Mouse (Mus musculus) spleen, postnatal 10 days (tissue): ENCODE measurements around the gene Gys1.

Experiments
- DNase-seq, 2 experiments: peaks; one replicate each; pipeline ENCODE4 v3.0.0; 2021 to 2022; ENCODE audit warnings: low spot score in 2 of 2

Gene Gys1

DNA sequence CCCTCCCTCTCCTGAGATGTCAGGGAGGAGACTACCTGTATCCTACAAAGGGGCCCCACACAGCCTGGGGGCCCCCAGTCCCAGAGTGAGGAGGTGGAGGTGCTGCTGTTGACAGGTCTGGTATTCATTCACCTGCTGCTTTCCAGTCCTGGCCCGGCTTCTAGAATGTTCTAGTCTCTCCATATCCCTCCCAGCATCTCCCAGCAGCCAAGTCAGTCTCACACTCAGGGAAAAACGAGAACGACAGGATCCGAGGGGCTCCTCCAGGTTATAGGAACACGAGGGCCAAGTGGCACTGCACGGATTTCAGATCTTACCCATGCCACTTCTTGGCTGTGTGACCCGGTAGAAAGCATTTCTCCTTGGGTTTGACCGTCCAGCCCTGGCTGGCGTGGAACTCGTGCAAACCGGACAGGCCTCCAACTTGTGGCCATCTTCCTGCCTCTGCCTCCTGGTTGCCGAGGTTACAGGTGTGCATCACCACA, 19.9 kb upstream of the Gys1 start:
- DNase-seq = no peak

DNA sequence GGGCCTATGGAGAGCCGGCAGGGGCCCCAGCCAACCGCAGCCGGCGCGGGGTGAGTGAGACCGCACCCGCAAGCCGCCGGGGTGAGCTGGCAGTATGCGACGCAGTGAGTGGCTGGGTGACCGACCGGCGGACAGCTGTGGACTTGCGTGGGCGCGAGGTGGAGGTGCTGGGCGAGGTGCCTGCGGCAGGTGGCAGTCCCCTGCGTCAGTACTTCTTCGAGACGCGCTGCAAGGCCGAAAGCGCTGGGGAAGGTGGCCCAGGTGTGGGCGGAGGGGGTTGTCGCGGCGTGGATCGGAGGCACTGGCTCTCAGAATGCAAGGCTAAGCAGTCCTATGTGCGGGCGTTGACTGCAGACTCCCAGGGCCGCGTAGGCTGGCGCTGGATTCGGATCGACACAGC, 19.0 kb upstream of the Gys1 start:
- DNase-seq = no peak

DNA sequence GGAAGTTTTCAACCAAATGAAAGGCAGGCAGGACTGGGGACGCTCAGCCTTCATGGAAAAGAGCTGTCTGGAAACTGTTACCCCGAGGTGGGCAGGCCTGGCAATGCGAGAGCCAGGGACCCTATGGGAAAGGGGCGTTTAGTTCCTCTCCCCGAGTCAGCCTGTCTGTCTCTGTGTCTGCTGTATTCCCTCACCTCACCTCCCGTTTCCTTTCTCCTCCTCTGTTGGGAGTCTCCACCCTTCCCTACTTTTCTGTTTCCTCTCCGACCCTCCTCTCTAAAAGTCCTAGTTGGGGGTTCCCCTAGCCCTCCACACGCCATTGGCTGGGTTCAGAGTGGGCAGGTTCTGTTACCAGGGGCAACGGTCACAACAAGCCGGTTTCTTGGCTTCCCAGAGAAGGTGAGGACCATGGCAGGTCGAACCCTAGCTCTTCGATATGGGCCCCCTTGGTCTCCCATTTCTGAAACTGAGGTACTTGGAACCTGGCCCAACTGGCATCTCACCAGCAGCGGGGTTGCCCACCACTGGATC, 16.6 kb upstream of the Gys1 start:
- no peak for DNase-seq

DNA sequence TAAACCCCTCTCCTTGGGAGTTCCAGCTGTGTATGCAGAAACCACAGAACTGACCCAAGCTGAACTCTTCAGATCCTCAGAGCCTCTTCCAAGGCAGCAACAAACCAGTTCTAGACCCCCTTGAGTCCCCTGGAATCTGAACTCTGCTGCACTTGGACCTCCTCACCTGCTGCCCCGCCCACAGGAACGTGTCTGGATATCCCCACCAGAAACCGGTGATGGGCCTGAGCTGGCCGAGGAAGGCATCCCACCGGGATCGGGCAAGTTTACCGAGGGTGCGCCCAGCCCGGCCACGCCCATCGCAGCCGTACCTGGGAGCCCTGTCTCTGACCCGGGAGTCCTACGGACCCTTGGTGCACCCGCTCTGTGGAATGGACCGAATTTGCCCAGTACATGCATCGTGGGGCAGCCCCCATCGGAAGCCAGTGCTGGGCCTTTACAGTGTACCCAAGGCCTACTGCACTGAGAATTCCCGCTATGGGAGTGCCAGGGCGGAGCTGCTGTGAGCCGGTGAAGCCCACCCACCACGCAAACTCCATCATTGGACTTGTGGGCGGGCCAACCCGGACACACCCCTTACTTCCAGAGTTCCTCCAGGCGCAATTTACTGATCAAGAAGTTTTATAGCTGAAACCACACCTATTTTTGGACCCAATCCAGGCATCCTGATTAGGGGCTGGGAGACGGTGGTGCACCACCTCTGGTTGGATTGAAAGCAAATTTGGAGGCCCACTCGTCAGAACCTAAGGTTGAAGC, 14.6 kb upstream of the Gys1 start:
- DNase-seq = no peak

DNA sequence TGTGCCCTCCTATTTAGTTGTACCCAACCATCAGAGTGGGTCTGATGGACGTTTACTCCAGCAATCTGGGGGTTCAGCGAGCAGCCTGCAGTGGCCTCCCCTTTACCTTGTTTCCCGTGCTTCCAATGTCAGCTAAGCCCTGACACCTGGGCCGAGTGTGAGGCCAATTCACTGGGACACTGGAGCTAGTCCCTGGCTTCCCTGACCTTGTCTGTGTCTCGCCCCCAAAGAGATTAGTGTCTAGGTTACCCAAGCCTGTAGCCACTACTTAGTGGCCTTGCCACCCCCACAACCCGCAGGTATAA, 14.1 kb upstream of the Gys1 start, which contains the start of gene Lhb:
Lhb (plus strand) TSS at position 206 of the 305 bp plus-strand sequence.
- no peak for DNase-seq

DNA sequence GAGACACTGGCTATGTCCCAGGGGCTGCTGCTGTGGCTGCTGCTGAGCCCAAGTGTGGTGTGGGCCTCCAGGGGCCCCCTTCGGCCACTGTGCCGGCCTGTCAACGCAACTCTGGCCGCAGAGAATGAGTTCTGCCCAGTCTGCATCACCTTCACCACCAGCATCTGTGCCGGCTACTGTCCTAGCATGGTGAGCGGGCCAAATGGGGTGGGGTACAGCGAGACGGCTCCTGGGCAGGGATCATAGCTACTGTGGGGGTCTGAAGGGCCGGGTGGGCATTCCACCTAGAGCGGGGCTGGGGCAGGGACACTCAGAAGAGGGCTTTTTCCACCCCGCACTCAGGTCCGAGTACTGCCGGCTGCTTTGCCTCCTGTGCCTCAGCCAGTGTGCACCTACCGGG, 13.4 kb upstream of the Gys1 start:
- no peak for DNase-seq

DNA sequence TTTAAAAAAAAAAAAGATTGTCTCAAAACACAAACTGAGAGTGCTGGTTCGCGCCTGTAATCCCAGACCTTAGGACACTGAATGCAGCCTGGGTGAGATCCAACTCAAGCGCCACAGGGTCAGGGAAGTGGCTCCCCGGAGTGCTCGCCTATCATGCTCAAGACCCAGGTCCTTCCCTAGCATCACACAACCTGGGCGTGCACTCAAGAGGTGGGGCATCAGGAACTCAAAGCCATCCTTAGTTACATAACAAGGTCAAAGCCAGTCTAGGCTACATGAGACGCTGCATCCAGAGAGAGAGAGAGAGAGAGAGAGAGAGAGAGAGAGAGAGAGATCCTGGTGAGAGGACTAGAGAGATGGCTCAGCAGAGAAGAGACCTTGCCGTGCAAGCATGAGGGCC, 8.1 kb upstream of the Gys1 start:
- no peak for DNase-seq

DNA sequence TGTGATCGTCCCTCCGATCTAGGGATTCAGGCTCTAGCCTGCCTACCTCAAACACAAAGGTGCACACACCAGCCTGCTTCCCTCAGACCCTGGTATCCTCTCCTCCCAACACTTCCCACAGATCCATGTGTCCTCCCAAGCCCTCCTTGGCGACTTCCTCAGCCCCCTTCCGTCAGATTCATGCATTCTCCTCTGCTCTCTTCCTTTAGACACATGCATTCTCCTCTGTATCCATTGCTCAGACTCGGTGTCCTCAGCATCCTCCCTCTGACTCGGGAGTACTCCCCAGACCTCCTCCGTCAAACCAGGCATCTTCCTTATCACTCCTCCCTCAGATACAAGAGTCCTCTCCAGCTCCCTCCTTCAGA, 825 bp upstream of the Gys1 start:
- DNase-seq = no peak

DNA sequence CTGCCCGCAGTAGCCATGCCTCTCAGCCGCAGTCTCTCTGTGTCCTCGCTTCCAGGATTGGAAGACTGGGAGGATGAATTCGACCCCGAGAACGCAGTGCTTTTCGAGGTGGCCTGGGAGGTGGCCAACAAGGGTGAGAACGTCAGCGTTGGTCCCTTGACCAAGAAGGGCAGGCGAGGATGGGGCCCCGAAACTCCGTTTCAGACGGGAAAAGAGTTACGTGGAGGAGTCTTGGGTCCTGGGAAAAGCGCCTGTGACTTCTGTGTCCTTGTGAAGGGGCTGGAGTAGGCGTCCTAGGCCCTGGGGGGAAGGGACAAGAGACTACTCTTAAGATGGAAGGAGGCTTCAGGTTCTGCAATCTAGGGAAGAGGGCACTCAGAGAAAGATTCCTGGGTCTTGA, 394 bp downstream of the Gys1 start:
- DNase-seq = no peak

DNA sequence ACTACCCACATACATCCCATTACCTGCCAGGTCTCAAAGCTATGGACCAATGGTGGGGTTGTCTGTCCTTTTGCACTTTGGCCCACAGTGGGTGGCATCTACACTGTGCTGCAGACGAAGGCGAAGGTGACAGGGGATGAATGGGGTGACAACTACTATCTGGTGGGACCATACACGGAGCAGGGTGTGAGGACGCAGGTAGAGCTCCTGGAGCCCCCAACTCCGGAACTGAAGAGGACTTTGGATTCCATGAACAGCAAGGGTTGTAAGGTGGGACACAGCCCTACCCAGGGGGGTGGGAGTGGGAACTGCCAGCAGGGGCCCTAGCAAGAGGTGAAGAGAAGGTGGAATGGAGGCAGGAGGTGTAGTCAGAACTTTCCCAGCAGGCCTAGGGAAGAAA, 1.8 kb downstream of the Gys1 start:
- DNase-seq = no peak

DNA sequence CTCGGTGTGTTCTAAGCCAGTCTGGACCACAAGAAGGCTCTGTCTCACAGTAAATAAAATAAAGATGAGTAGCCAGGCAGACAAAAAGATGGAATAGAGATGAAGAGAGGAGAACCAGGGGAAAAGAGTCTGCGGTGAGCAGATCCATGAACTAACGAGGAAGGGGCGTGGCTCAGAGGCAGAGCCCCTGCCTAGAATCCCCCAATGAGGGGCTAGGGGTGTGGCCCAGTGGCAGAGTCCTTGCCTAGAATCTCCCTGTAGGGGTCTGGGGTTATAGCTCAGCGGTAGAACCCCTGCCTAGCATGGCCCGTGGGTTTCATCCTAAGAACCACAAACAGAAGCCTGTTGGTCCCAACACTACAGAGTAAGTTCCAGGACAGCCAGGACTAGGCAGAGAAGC, 2.4 kb downstream of the Gys1 start:
- no peak for DNase-seq

DNA sequence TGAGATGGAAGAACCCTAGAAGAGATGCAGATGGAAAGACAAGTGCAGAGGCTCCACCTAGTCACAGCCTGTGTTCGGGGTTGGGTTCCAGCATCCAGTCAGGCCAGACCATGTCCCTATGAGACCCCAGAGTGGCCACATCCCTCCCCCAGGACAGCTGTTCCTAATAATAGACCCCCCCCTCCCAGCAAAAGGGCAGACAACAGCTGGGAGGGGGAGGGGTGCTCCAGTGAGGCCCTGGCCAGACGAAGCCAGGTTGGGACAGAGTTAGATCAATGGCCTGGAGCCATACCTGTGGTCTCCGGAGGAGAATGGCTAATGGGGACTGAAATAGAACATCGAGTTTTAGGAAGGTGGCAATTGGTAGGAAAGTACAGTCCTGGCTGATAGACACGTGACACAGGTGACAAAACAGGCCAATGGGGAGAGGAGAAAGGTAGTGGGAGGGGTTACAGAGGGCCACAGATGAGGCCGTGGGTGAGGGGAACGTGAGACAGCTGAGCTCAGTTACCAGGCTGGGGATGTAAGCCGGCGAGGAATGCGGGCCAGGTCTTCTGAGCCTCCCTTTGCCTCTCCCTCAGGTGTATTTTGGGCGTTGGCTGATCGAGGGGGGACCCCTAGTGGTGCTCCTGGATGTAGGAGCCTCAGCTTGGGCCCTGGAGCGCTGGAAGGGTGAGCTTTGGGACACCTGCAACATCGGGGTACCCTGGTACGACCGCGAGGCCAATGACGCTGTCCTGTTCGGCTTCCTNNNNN, 3.1 kb downstream of the Gys1 start, which contains the start of gene Ruvbl2:
Ruvbl2 (minus strand) TSS at position 576 of the 756 bp plus-strand sequence.
- no peak for DNase-seq

DNA sequence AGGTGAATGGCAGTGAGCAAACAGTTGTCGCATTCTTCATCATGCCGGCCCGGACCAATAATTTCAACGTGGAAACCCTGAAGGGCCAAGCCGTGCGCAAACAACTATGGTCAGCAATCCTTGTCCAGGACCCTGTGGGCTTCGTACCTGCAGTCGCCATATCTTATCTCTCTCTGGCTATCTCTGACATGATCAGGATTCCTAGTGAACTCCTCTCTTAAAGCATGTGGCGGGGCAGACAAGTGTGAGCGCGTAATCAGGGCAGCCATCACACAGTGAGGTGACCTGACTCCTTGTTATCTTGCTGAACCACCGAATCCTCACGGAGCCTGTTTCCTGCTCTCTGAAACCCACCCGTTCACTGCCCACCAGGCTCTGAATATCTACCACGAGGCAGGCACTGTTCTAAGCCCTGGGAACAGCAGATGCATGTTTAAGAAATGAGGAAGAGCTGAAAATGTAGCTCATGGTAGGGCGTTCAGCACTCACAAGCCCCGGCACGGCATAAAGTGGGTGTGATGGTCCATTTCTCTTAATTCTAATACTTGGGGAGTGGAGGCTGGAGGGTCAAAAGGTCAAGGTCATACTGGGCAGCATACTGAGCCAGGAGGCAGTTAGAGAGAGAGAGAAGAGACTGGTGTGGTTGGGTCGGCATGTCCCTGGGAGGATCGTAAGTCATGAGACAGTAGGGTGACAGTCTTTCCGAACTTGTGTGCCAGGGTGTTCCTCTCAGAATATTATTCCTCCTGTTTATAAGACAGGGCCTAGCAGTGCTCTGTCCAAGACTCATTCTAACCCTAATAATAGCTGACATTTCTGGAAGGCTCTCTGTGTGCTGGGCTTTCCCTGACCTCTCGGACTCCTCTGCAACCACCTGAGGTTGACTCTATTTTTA, 9.1 kb downstream of the Gys1 start:
- DNase-seq = no peak

DNA sequence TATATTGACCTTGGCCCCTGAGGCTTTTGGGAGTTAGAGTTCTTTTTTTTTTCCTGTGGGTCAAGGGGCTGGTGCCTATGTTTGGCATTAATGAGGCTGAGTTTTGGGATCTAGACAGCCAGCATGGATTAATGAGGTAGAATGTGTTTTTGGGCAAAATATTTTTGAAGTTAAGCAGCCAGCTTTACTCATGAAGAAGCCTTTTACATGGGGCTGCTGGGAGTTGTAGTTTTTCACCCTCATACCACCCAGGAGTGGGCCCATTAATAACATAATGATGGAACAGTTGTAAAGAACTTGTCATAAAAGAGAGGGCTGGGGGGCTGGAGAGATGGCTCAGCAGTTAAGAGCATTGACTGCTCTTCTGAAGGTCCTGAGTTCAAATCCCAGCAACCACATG, 11.9 kb downstream of the Gys1 start:
- DNase-seq = no peak

DNA sequence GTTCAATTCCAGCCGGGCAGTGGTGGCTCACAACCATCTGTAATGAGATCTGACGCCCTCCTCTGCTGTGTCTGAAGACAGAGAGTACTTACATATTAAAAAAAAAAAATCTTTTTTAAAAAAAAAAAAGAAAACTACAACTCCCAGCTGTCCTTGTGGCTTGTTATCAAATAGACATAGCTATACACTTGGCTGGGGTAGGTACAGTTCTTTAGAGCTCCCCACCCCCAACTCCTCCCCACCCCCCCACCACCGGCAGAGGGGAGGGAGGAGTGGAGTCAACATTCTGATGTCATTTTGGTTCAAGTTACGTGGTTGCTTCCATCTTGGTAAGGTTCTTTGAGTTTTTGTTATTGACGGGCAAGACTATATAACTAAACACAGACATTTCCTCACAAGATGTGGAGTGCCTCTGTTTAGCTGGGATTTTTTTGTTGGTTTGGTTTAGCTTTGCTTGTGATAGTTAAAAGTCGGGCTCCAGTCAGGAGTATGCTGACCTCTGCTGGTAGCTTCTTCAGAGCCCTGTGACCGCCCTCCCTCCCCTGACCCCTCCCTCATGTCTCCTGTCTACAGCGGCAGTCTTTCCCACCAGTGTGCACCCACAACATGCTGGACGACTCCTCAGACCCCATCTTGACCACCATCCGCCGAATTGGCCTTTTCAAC, 12.8 kb downstream of the Gys1 start:
- no peak for DNase-seq

DNA sequence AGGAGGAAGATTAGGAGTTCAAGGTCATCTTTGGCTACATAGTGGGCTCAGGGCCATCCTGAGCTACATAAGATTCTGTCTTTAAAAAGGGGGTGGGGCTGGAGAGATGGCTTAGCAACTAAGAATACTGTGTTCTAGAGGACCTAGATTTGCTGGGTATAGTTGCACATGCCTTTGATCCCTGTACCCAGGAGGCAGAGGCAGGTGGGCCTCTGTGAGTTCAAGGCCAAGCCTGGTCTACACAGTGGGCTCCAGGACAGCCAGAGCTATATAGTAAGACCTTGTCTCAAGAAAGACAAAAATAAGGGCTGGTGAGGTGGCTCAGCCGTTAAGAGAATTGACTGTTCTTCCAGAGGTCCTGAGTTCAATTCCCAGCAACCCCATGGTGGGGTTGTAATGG, 15.3 kb downstream of the Gys1 start:
- no peak for DNase-seq

DNA sequence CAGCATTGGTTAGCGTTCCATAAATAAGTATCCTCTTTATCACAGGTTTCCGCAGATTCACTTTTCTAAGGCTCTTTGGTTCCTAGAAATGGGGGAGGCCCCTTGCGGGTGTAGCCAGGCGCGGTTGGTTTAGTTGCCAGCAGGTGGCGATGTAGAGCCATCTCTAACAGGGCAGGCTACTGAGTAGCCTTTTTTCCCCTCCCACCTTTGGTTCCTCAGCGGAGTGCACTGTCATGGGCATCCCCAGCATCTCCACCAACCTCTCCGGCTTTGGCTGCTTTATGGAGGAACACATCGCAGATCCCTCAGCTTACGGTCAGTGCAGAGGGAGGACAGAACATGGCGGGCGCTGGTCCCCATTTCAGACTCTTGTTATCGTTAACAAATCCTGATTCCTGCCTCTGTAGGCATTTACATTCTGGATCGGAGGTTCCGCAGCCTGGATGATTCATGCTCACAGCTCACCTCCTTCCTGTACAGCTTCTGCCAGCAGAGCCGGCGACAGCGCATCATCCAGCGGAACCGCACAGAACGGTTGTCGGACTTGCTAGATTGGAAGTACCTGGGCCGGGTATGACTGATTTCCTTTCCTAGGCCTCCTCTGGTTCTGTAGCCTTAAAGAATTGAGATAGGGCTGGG, 16.8 kb downstream of the Gys1 start:
- peak; percentile 83 to 91 for DNase-seq

DNA sequence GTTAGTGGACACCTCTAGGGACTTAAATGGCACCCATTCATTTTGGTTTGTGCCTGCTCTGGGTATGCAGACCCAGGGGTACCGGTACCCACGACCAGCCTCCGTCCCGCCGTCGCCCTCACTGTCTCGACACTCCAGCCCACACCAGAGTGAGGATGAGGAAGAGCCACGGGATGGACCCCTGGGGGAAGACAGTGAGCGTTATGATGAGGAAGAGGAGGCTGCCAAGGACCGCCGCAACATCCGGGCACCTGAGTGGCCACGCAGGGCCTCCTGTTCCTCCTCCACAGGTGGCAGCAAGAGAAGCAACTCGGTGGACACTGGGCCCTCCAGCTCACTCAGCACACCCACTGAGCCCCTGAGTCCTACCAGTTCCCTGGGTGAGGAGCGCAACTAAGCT, 20.3 kb downstream of the Gys1 start:
- no peak for DNase-seq

DNA sequence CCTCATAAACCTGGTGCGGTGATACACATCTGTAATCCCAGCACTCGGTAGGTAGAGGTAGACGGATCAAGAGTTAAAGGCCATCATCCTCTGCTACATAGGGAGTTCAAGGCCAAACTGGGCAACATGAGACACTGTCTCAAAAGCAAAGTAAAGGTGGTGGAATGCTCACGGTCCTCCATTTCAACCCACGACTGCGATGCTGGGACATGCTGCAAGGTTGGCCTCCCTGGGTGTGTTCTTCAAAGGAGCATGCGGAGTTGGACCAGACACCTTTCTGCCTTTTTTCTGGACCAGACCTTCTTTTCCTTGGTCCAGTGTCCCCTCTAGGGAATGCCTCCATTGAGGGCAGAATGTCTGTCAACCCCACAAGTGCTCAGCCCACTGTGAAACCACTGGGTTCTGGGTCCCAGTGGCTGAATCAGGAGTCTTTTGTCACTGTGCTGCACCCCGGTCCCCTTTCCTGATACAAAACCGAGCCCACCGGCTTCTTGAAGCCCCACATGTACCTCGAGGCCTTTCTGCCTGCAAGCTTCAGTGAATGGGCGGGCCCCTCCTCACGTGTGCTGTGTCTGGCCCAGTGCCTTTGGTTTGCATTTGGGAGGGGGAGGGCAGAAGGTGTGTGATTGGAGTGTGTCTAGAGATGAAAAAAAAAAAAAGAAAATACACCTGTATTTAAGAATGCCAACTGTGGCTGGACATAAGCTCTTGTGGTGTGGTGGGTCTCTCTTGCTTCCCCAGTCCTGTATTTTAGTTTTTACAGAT, 21.5 kb downstream of the Gys1 start:
- DNase-seq = no peak

DNA sequence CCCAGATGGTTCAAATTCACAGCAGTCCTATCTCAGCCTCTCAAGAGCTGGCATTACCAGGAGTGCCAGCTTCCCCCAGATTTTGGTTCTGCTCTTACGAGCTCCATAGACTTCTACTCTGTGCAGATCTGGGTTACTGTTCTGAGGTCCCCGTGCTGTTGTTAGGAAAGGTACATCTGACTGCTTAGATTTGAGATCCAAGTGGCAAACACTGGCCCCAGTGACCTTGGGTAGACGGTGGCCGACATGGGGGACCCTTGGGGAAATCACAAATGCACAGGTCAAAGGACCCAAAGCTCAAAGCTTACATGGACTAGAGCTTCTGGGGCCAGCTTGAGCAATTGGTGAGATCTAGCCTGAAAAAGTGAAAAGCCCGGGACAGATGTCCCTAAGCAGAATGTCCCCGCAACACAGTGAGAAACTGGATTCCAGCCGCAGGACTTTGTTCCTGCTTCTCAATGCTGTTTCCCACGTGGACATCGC, 22.1 kb downstream of the Gys1 start:
- DNase-seq = no peak
